Mouse (Mus musculus): ENCODE results near the gene Lrpprc. TPM values are rescaled to one million over a fixed set of nuclear protein-coding genes. Genes with fewer than 3 reads are reported as not detected.
A peak's percentile ranks its signal among the peaks of the same experiment; 100 is the strongest.

The Lrpprc gene
- total RNA-seq (2014; rRNA removed) (101 and 103 TPM in 2 replicates), polyA plus RNA-seq (2012; rRNA removed) (15.3 and 17.4 TPM in 2 replicates)

GRCm38 (mm10) chr17:84790447-84791098 is at the start of gene Lrpprc:
TSS of gene Lrpprc (minus strand) at chr17:84790789.
- Histone ChIP-seq H3K27me3 (ENCODE audit: control insufficient read depth, insufficient read depth, low read length) (no peaks in the 10 kb centered on the region), H3K9ac (ENCODE audit: low read depth, low read length) (peak within 1 kb of the TSS; percentile 92), H3K79me2 (ENCODE audit: control insufficient read depth, insufficient read depth, low read length) (peaks cover 31% of the 10 kb centered on the region), H3K27ac (replicated peaks; ENCODE audit: insufficient read depth, low read depth, low read length) (peak within 1 kb of the TSS; percentile 87), H3K36me3 (ENCODE audit: control insufficient read depth, insufficient read depth, low read length) (no peaks in the 10 kb centered on the region; the same call in 1 of the 2 replicates), H3K4me3 (ENCODE audit: insufficient read depth, low read depth, low read length) (peak within 1 kb of the TSS; percentile 96), H3K4me1 (ENCODE audit: control insufficient read depth, insufficient read depth, low read length) (peaks cover 11% of the 10 kb centered on the region)
- TF ChIP-seq POLR2A (IDR thresholded peaks at IDR 0.05; ENCODE audit: extremely low read depth, insufficient read depth, low read length) (peak; percentile 63), CTCF (IDR thresholded peaks at IDR 0.05; ENCODE audit: low read depth, low read length) (no peak)
- WGBS, result under 1% methylated on average over 51 of the region's 51 CpGs
- DNase-seq (ENCODE audit: extremely low read depth, low read depth, low spot score), result peak; percentile 86

GRCm38 (mm10) chr17:84837780-84838179 is 47.2 kb upstream of the Lrpprc start:
- no peak overlapping the region for H3K4me3 ChIP-seq (ENCODE audit: insufficient read depth, low read depth, low read length)
- 0% methylated on average over 3 of the region's 3 CpGs for WGBS
- H3K27ac ChIP-seq (replicated peaks; ENCODE audit: insufficient read depth, low read depth, low read length), result no peak overlapping the region
- H3K27me3 ChIP-seq (ENCODE audit: control insufficient read depth, insufficient read depth, low read length), result no peaks in the 10 kb centered on the region
- H3K4me1 ChIP-seq (ENCODE audit: control insufficient read depth, insufficient read depth, low read length), result no peaks in the 10 kb centered on the region
- TF ChIP-seq POLR2A (IDR thresholded peaks at IDR 0.05; ENCODE audit: extremely low read depth, insufficient read depth, low read length) (no peak), CTCF (IDR thresholded peaks at IDR 0.05; ENCODE audit: low read depth, low read length) (peak; percentile 87)
- DNase-seq (ENCODE audit: extremely low read depth, low read depth, low spot score), result peak; percentile 78
- H3K79me2 ChIP-seq (ENCODE audit: control insufficient read depth, insufficient read depth, low read length), result no peaks in the 10 kb centered on the region
- no peaks in the 10 kb centered on the region for H3K36me3 ChIP-seq (ENCODE audit: control insufficient read depth, insufficient read depth, low read length)
- no peak overlapping the region for H3K9ac ChIP-seq (ENCODE audit: low read depth, low read length)

GRCm38 (mm10) chr17:84835249-84835648 is 44.7 kb upstream of the Lrpprc start:
- no peak for TF ChIP-seq CTCF (IDR thresholded peaks at IDR 0.05; ENCODE audit: low read depth, low read length)
- no peak for TF ChIP-seq POLR2A (IDR thresholded peaks at IDR 0.05; ENCODE audit: extremely low read depth, insufficient read depth, low read length)
- WGBS, result 82% methylated on average over 9 of the region's 9 CpGs
- no peak for DNase-seq (ENCODE audit: extremely low read depth, low read depth, low spot score)
- Histone ChIP-seq H3K4me3 (ENCODE audit: insufficient read depth, low read depth, low read length) (no peak overlapping the region), H3K4me1 (ENCODE audit: control insufficient read depth, insufficient read depth, low read length) (no peaks in the 10 kb centered on the region), H3K79me2 (ENCODE audit: control insufficient read depth, insufficient read depth, low read length) (no peaks in the 10 kb centered on the region), H3K9ac (ENCODE audit: low read depth, low read length) (no peak overlapping the region), H3K27me3 (ENCODE audit: control insufficient read depth, insufficient read depth, low read length) (no peaks in the 10 kb centered on the region), H3K36me3 (ENCODE audit: control insufficient read depth, insufficient read depth, low read length) (no peaks in the 10 kb centered on the region), H3K27ac (replicated peaks; ENCODE audit: insufficient read depth, low read depth, low read length) (no peak overlapping the region)

- no peak for DNase-seq (ENCODE audit: extremely low read depth, low read depth, low spot score)
- Histone ChIP-seq H3K27me3 (ENCODE audit: control insufficient read depth, insufficient read depth, low read length) (peaks cover 3% of the 10 kb centered on the region; the same call in 1 of the 2 replicates), H3K4me1 (ENCODE audit: control insufficient read depth, insufficient read depth, low read length) (no peaks in the 10 kb centered on the region), H3K27ac (replicated peaks; ENCODE audit: insufficient read depth, low read depth, low read length) (no peak overlapping the region), H3K79me2 (ENCODE audit: control insufficient read depth, insufficient read depth, low read length) (no peaks in the 10 kb centered on the region), H3K9ac (ENCODE audit: low read depth, low read length) (no peak overlapping the region), H3K36me3 (ENCODE audit: control insufficient read depth, insufficient read depth, low read length) (no peaks in the 10 kb centered on the region), H3K4me3 (ENCODE audit: insufficient read depth, low read depth, low read length) (no peak overlapping the region)
- 81% methylated on average over 8 of the region's 8 CpGs for WGBS
- TF ChIP-seq POLR2A (IDR thresholded peaks at IDR 0.05; ENCODE audit: extremely low read depth, insufficient read depth, low read length) (no peak), CTCF (IDR thresholded peaks at IDR 0.05; ENCODE audit: low read depth, low read length) (no peak)
These were observed 41.8 kb upstream of the Lrpprc start for GRCm38 (mm10) chr17:84832346-84832745.

- 89% methylated on average over 6 of the region's 6 CpGs for WGBS
- Histone ChIP-seq H3K79me2 (ENCODE audit: control insufficient read depth, insufficient read depth, low read length) (no peaks in the 10 kb centered on the region), H3K4me1 (ENCODE audit: control insufficient read depth, insufficient read depth, low read length) (no peaks in the 10 kb centered on the region), H3K9ac (ENCODE audit: low read depth, low read length) (no peak overlapping the region), H3K4me3 (ENCODE audit: insufficient read depth, low read depth, low read length) (no peak overlapping the region), H3K27me3 (ENCODE audit: control insufficient read depth, insufficient read depth, low read length) (peaks cover 3% of the 10 kb centered on the region; the same call in 1 of the 2 replicates), H3K36me3 (ENCODE audit: control insufficient read depth, insufficient read depth, low read length) (no peaks in the 10 kb centered on the region), H3K27ac (replicated peaks; ENCODE audit: insufficient read depth, low read depth, low read length) (no peak overlapping the region)
- DNase-seq (ENCODE audit: extremely low read depth, low read depth, low spot score), result no peak
- TF ChIP-seq CTCF (IDR thresholded peaks at IDR 0.05; ENCODE audit: low read depth, low read length), result no peak
- no peak for TF ChIP-seq POLR2A (IDR thresholded peaks at IDR 0.05; ENCODE audit: extremely low read depth, insufficient read depth, low read length)
These were observed 37.7 kb upstream of the Lrpprc start for GRCm38 (mm10) chr17:84828301-84828700.

- H3K27ac ChIP-seq (replicated peaks; ENCODE audit: insufficient read depth, low read depth, low read length), result no peak overlapping the region
- H3K9ac ChIP-seq (ENCODE audit: low read depth, low read length), result no peak overlapping the region
- no peaks in the 10 kb centered on the region for H3K4me1 ChIP-seq (ENCODE audit: control insufficient read depth, insufficient read depth, low read length)
- no peak for TF ChIP-seq CTCF (IDR thresholded peaks at IDR 0.05; ENCODE audit: low read depth, low read length)
- TF ChIP-seq POLR2A (IDR thresholded peaks at IDR 0.05; ENCODE audit: extremely low read depth, insufficient read depth, low read length), result no peak
- whole genome bisulfite sequencing, result 16% methylated on average over 4 of the region's 4 CpGs
- no peaks in the 10 kb centered on the region for H3K79me2 ChIP-seq (ENCODE audit: control insufficient read depth, insufficient read depth, low read length)
- DNase-seq (ENCODE audit: extremely low read depth, low read depth, low spot score), result peak; percentile 6
- no peaks in the 10 kb centered on the region for H3K36me3 ChIP-seq (ENCODE audit: control insufficient read depth, insufficient read depth, low read length)
- no peaks in the 10 kb centered on the region for H3K27me3 ChIP-seq (ENCODE audit: control insufficient read depth, insufficient read depth, low read length)
- no peak overlapping the region for H3K4me3 ChIP-seq (ENCODE audit: insufficient read depth, low read depth, low read length)
These were observed 30.0 kb upstream of the Lrpprc start for GRCm38 (mm10) chr17:84820603-84821002.

Data from liver, adult 2 months (tissue).